ENCODE assay signal across 8 mouse cellular contexts in genomic region chr5:122707276-122708181, GRCm38 (mm10). TPM values are rescaled to one million over a fixed set of nuclear protein-coding genes. Genes with fewer than 3 reads are reported as not detected.
A peak's percentile ranks its signal among the peaks of the same experiment; 100 is the strongest.
DNase-seq lines count a peak whose midpoint lies in the region; ATAC-seq and TF ChIP-seq lines count a peak whose summit lies in the region.

P2rx4 (plus strand) TSS chr5:122707544.

- TF ChIP-seq POLR2A in CH12.LX (IDR thresholded peaks at IDR 0.05; ENCODE audit: low read depth, low read length) = peak; percentile 91

- peak within 1 kb of the TSS; percentile 73 for H3K4me2 ChIP-seq in CH12.LX (ENCODE audit: insufficient read depth, low read depth, poor library complexity, severe bottlenecking)
- H3K4me2 ChIP-seq in forebrain, embryonic 12.5 days = peak within 1 kb of the TSS; percentile 87
- H3K4me2 ChIP-seq in heart, postnatal 0 days (ENCODE audit: low read depth, low read length) = peak within 1 kb of the TSS; percentile 75
- H3K4me2 ChIP-seq in liver, postnatal 0 days (ENCODE audit: low read depth, low read length) = peak within 1 kb of the TSS; percentile 97
- peak within 1 kb of the TSS; percentile 70 for H3K4me2 ChIP-seq in neural tube, embryonic 14.5 days (ENCODE audit: low read depth, low read length)

- no peaks in the 10 kb centered on the region for H3K79me2 ChIP-seq in CH12.LX (replicated peaks; ENCODE audit: control insufficient read depth, extremely low read depth, insufficient read depth, poor library complexity, severe bottlenecking)

- peak within 1 kb of the TSS; percentile 68 for H3K9ac ChIP-seq in CH12.LX (ENCODE audit: insufficient read depth, low read depth)
- peak within 1 kb of the TSS; percentile 66 for H3K9ac ChIP-seq in forebrain, embryonic 12.5 days
- H3K9ac ChIP-seq in heart, postnatal 0 days (replicated peaks; ENCODE audit: low read depth, low read length) = peak within 1 kb of the TSS; percentile 70
- peak within 1 kb of the TSS; percentile 84 for H3K9ac ChIP-seq in liver, postnatal 0 days (replicated peaks)
- peak within 1 kb of the TSS; percentile 83 for H3K9ac ChIP-seq in neural tube, embryonic 14.5 days (replicated peaks; ENCODE audit: low read depth, low read length)

- peaks cover 0 to 14% of the 10 kb centered on the region in 2 experiments for H3K36me3 ChIP-seq in CH12.LX (replicated peaks in 1 of 2; ENCODE audit: control insufficient read depth in 1 of 2, insufficient read depth in 1 of 2, low read length in 1 of 2)
- H3K36me3 ChIP-seq in forebrain, embryonic 12.5 days (replicated peaks) = no peaks in the 10 kb centered on the region
- no peaks in the 10 kb centered on the region for H3K36me3 ChIP-seq in heart, postnatal 0 days (replicated peaks; ENCODE audit: control insufficient read depth, insufficient read depth, low read length)
- no peaks in the 10 kb centered on the region for H3K36me3 ChIP-seq in liver, postnatal 0 days (replicated peaks; ENCODE audit: insufficient read depth, low read length)
- H3K36me3 ChIP-seq in neural tube, embryonic 14.5 days (ENCODE audit: control insufficient read depth, insufficient read depth, low read length) = no peaks in the 10 kb centered on the region

- in situ Hi-C loops in CH12.LX (cut with MboI; ENCODE audit: low pct_ligation_motif_present, low pct_unique_long_range_greater_than_20kb, low sequenced_read_pairs) = no loop called here

- H3K4me3 ChIP-seq in CH12.LX (replicated peaks in 1 of 3; ENCODE audit: low read depth in 2 of 3, low read length in 2 of 3, poor library complexity in 1 of 3) = peak within 1 kb of the TSS; percentile 65 to 89 (median 72)
- H3K4me3 ChIP-seq in forebrain, embryonic 12.5 days (replicated peaks) = peak within 1 kb of the TSS; percentile 62
- peak within 1 kb of the TSS; percentile 65 for H3K4me3 ChIP-seq in heart, postnatal 0 days (ENCODE audit: low read depth, low read length)
- peak within 1 kb of the TSS; percentile 78 for H3K4me3 ChIP-seq in liver, postnatal 0 days (ENCODE audit: low read depth, low read length)
- H3K4me3 ChIP-seq in neural tube, embryonic 14.5 days (ENCODE audit: low read depth, low read length) = peak within 1 kb of the TSS; percentile 56

- peaks cover 0 to 20% of the 10 kb centered on the region in 2 experiments; a peak in 2 of 4 replicates for H3K4me1 ChIP-seq in CH12.LX (ENCODE audit: control insufficient read depth in 1 of 2, insufficient read depth in 2 of 2)
- H3K4me1 ChIP-seq in forebrain, embryonic 12.5 days = peaks cover 6% of the 10 kb centered on the region
- H3K4me1 ChIP-seq in heart, postnatal 0 days (ENCODE audit: control insufficient read depth, insufficient read depth) = peaks cover 6% of the 10 kb centered on the region; the same call in 1 of the 2 replicates
- peaks cover 24% of the 10 kb centered on the region for H3K4me1 ChIP-seq in liver, postnatal 0 days (ENCODE audit: insufficient read depth)
- H3K4me1 ChIP-seq in neural tube, embryonic 14.5 days (ENCODE audit: control insufficient read depth, insufficient read depth, low read length) = peaks cover 7% of the 10 kb centered on the region; the same call in 1 of the 2 replicates

- peak within 1 kb of the TSS; percentile 78 for H3K27ac ChIP-seq in CH12.LX (ENCODE audit: insufficient read depth, low read depth)
- peak within 1 kb of the TSS; percentile 62 for H3K27ac ChIP-seq in forebrain, embryonic 12.5 days
- peak within 1 kb of the TSS; percentile 94 for H3K27ac ChIP-seq in heart, postnatal 0 days (ENCODE audit: low read depth)
- peak within 1 kb of the TSS; percentile 93 for H3K27ac ChIP-seq in liver, postnatal 0 days (ENCODE audit: low read depth)
- H3K27ac ChIP-seq in neural tube, embryonic 14.5 days (ENCODE audit: low read depth, low read length) = peak within 1 kb of the TSS; percentile 84

- peaks cover 8% of the 10 kb centered on the region for H3K27me3 ChIP-seq in CH12.LX (replicated peaks)
- H3K27me3 ChIP-seq in forebrain, embryonic 12.5 days = peaks cover 7% of the 10 kb centered on the region; the same call in 1 of the 2 replicates
- H3K27me3 ChIP-seq in heart, postnatal 0 days (ENCODE audit: control insufficient read depth, insufficient read depth, low read length) = no peaks in the 10 kb centered on the region
- no peaks in the 10 kb centered on the region for H3K27me3 ChIP-seq in liver, postnatal 0 days (ENCODE audit: insufficient read depth, low read length)
- no peaks in the 10 kb centered on the region for H3K27me3 ChIP-seq in neural tube, embryonic 14.5 days (ENCODE audit: control insufficient read depth, insufficient read depth, low read length)

- DNase-seq in CH12.LX (ENCODE audit: extremely low read depth) = peak; percentile 83
- DNase-seq in c-Kit-positive CD71-positive TER-119-negative erythroid progenitor cells, embryonic 14.5 days (ENCODE audit: low read depth) = peak; percentile 72
- peak; percentile 83 for DNase-seq in heart, postnatal 0 days (ENCODE audit: low spot score)
- peak; percentile 61 for DNase-seq in large intestine, adult 2 months (ENCODE audit: low read depth, low spot score)
- DNase-seq in liver, postnatal 0 days = peak; percentile 90
- DNase-seq in testis, postnatal 10 days (ENCODE audit: low spot score) = peak; percentile 85

- peaks cover 8% of the 10 kb centered on the region for H3K9me3 ChIP-seq in CH12.LX (replicated peaks; ENCODE audit: low read length)
- H3K9me3 ChIP-seq in forebrain, embryonic 12.5 days = no peaks in the 10 kb centered on the region
- H3K9me3 ChIP-seq in heart, postnatal 0 days (replicated peaks; ENCODE audit: control insufficient read depth, low read length) = no peaks in the 10 kb centered on the region; the same call in 1 of the 2 replicates
- no peaks in the 10 kb centered on the region for H3K9me3 ChIP-seq in liver, postnatal 0 days (ENCODE audit: low read length)
- H3K9me3 ChIP-seq in neural tube, embryonic 14.5 days (ENCODE audit: control insufficient read depth, low read length) = no peaks in the 10 kb centered on the region

- dilution Hi-C loops in CH12.LX (cut with MboI; ENCODE audit: extremely low pct_ligation_motif_present, extremely low pct_unique_long_range_greater_than_20kb, low sequenced_read_pairs) = no loop called here

- peak; percentile 87 for ATAC-seq in forebrain, embryonic 12.5 days (ENCODE audit: low FRiP score)
- ATAC-seq in heart, postnatal 0 days (ENCODE audit: insufficient read depth, low read depth) = peak; percentile 90
- peak; percentile 90 for ATAC-seq in liver, postnatal 0 days
- ATAC-seq in neural tube, embryonic 14.5 days (ENCODE audit: low read depth) = peak; percentile 90

- peak in 1 of 2 experiments; percentile 18; a peak in 2 of 4 replicates for TF ChIP-seq CTCF in CH12.LX (conservative IDR thresholded peaks at IDR 0.05 in 1 of 2, IDR thresholded peaks at IDR 0.05 in 1 of 2; ENCODE audit: low read depth in 2 of 2, low read length in 2 of 2)
- TF ChIP-seq CTCF in heart, postnatal 0 days (IDR thresholded peaks at IDR 0.05; ENCODE audit: low read depth) = peak; percentile 4; the same call in 1 of the 2 replicates
- TF ChIP-seq CTCF in liver, postnatal 0 days (IDR thresholded peaks at IDR 0.05; ENCODE audit: low read depth) = peak; percentile 31

- TF ChIP-seq EP300 in CH12.LX (IDR thresholded peaks at IDR 0.05; ENCODE audit: low read length) = no peak
- peak; percentile 80 for TF ChIP-seq EP300 in heart, postnatal 0 days (IDR thresholded peaks at IDR 0.05; ENCODE audit: low read depth)
- TF ChIP-seq EP300 in liver, postnatal 0 days (IDR thresholded peaks at IDR 0.05; ENCODE audit: low read depth) = no peak

- TF ChIP-seq RAD21 in CH12.LX (IDR thresholded peaks at IDR 0.05; ENCODE audit: low read depth, low read length) = no peak; the same call in 1 of the 2 replicates

- 2% methylated on average over 66 of the region's 66 CpGs for WGBS in forebrain, embryonic 12.5 days
- 1% methylated on average over 66 of the region's 66 CpGs for WGBS in heart, postnatal 0 days
- under 1% methylated on average over 66 of the region's 66 CpGs for WGBS in large intestine, adult 2 months
- under 1% methylated on average over 66 of the region's 66 CpGs for WGBS in liver, postnatal 0 days (ENCODE audit: insufficient replicate concordance)
- 2% methylated on average over 64 of the region's 66 CpGs for WGBS in neural tube, embryonic 14.5 days

TF ChIP-seq in CH12.LX, 34 proteins besides CTCF, POLR2A, EP300 and RAD21 (continues in another document):
- TF ChIP-seq JUN (IDR thresholded peaks at IDR 0.05; ENCODE audit: insufficient read depth, low read depth, low read length) (no peak), ZMIZ1 (IDR thresholded peaks at IDR 0.05; ENCODE audit: low read depth, low read length) (peak; percentile 75; the same call in 1 of the 2 replicates), RCOR1 (conservative IDR thresholded peaks at IDR 0.05; ENCODE audit: low read depth, low read length) (no peak; the same call in 1 of the 2 replicates), ELF1 (IDR thresholded peaks at IDR 0.05; ENCODE audit: low read depth, low read length) (peak; percentile 84), USF1 (IDR thresholded peaks at IDR 0.05; ENCODE audit: low read depth, low read length) (peak; percentile 51), E2F4 (IDR thresholded peaks at IDR 0.05; ENCODE audit: insufficient replicate concordance, low read depth, low read length) (no peak), SMC3 (IDR thresholded peaks at IDR 0.05; ENCODE audit: low read depth, low read length) (peak; percentile 7; the same call in 1 of the 2 replicates), MAX (IDR thresholded peaks at IDR 0.05; ENCODE audit: low read length) (peak; percentile 57; the same call in 1 of the 2 replicates), CHD2 (IDR thresholded peaks at IDR 0.05; ENCODE audit: low read length) (peak; percentile 35; the same call in 1 of the 2 replicates), NRF1 (IDR thresholded peaks at IDR 0.05; ENCODE audit: low read depth, low read length) (peak; percentile 26; the same call in 1 of the 2 replicates), MAZ (IDR thresholded peaks at IDR 0.05; ENCODE audit: low read depth, low read length) (peak; percentile 45), KAT2A (IDR thresholded peaks at IDR 0.05; ENCODE audit: insufficient replicate concordance, low read length) (0 out of 2 replicates have a peak, but pooled peaks have one; percentile 41), MAFK (IDR thresholded peaks at IDR 0.05; ENCODE audit: insufficient replicate concordance, low read length) (no peak), TBP (conservative IDR thresholded peaks at IDR 0.05; ENCODE audit: low read depth, low read length) (no peak)

RNA-seq across cellular contexts. Expression of gene P2rx4, which starts in this region (rescaled TPM):
- total RNA-seq in CH12.LX (2012; rRNA removed) = 8.2 and 11.0 TPM in 2 replicates
- total RNA-seq in CH12.LX (2014; rRNA removed) = 7.9 and 9.1 TPM in 2 replicates
- polyA plus RNA-seq in CH12.LX (2012; ENCODE audit: insufficient read length, low read depth) = 15.0 and 16.7 TPM in 2 replicates
- 5.6 and 6.6 TPM in 2 replicates for polyA plus RNA-seq in forebrain, embryonic 12.5 days (2016; fragmentation: Nextera tagmentation; extraction: Ambion mirVana)
- 10.0 and 54.2 TPM in 2 replicates for total RNA-seq in heart, postnatal 0 days (2014; rRNA removed; ENCODE audit: low replicate concordance)
- 21.6 and 22.3 TPM in 2 replicates for polyA plus RNA-seq in heart, postnatal 0 days (2015; fragmentation: Nextera tagmentation; extraction: Ambion mirVana)
- 62.4 and 84.2 TPM in 2 replicates for polyA plus RNA-seq in large intestine, adult 2 months (2012; rRNA removed)
- 36.0 and 36.2 TPM in 2 replicates for polyA plus RNA-seq in liver, postnatal 0 days (2015; fragmentation: Nextera tagmentation; extraction: Ambion mirVana)
- 12.3 and 14.4 TPM in 2 replicates for polyA plus RNA-seq in neural tube, embryonic 14.5 days (2014; fragmentation: Nextera tagmentation; extraction: Ambion mirVana)

Comparison
In these comparisons a context has a peak if more than half of its experiments do, and no peak if none do; other contexts are left out.
1. Peak in every context shown above with its lines: DNase-seq, ATAC-seq, H3K4me3 ChIP-seq and H3K27ac ChIP-seq.